Mouse (Mus musculus) G1E (cell line): ENCODE measurements around the gene Sprtn. TPM values are rescaled to one million over a fixed set of nuclear protein-coding genes. Genes with fewer than 3 reads are reported as not detected.

ENCODE experiments used
- ATAC-seq: 2 replicates; pipeline ENCODE4 v1.8.0; 2016; ENCODE audit warnings: mild to moderate bottlenecking; ENCODE audit not compliant: insufficient number of reproducible peaks, poor library complexity, low FRiP score, severe bottlenecking; ENCODE audit errors: extremely low read depth
- DNase-seq: peaks from one replicate; pipeline ENCODE4 v3.0.0; 2012; ENCODE audit warnings: low spot score
- H3K27me3 ChIP-seq: 2 replicates; pipeline ENCODE4 v1.6.1; 2012; ENCODE audit warnings: mild to moderate bottlenecking, low read length, inconsistent platforms; ENCODE audit not compliant: insufficient read depth
- H3K36me3 ChIP-seq: replicated peaks from 2 replicates; pipeline ENCODE3; 2012; ENCODE audit warnings: mild to moderate bottlenecking, inconsistent platforms
- H3K4me1 ChIP-seq: 2 replicates; pipeline ENCODE4 v1.6.1; 2012; ENCODE audit warnings: low read depth, low read length, inconsistent platforms, mixed read lengths; ENCODE audit not compliant: insufficient read depth
- H3K4me3 ChIP-seq: 2 replicates; pipeline ENCODE4 v1.5.1; 2012; ENCODE audit warnings: low read depth, mild to moderate bottlenecking, inconsistent platforms, low read length, moderate library complexity, mixed read lengths
- H3K9me3 ChIP-seq: replicated peaks from 2 replicates; pipeline ENCODE4 v1.6.1; 2012; ENCODE audit warnings: inconsistent platforms
- CTCF ChIP-seq: IDR thresholded peaks from 2 replicates; pipeline ENCODE4 v1.5.1; 2012; ENCODE audit warnings: low read depth, low read length, inconsistent platforms, mixed read lengths
- GATA1 ChIP-seq: IDR thresholded peaks from 2 replicates; pipeline ENCODE4 v1.6.1; 2012; ENCODE audit warnings: borderline replicate concordance, low read length, inconsistent platforms, mixed read lengths
- GATA2 ChIP-seq: IDR thresholded peaks from 2 replicates; pipeline ENCODE4 v1.6.1; 2012; ENCODE audit warnings: low read depth, low read length, inconsistent platforms, borderline replicate concordance
- POLR2AphosphoS5 ChIP-seq: IDR thresholded peaks from 2 replicates; pipeline ENCODE4 v1.6.1; 2012; ENCODE audit warnings: low read depth, low read length, inconsistent platforms; ENCODE audit not compliant: insufficient replicate concordance
- polyA plus RNA-seq: library from polyadenylated mRNA; stranded (reverse); fragments of >175 nt; gene quantifications from 2 replicates; pipeline ENCODE4 v1.2.3, GENCODE M21; 2012
- total RNA-seq, 2 experiments: library from RNA; stranded (forward) in 1 of 2; stranded (reverse) in 1 of 2; fragments of 200-1000 nt in 1 of 2; fragments of >200 nt in 1 of 2; fragmentation: Nextera tagmentation in 1 of 2; gene quantifications; 2 replicates each; pipeline ENCODE4 v1.2.3; 2014 to 2017

The Sprtn gene
- total and polyA plus RNA-seq, 3 experiments, result 21.7 to 42.4 (median 35.8) TPM

GRCm38 (mm10) chr8:124954572-124955082 is 56.9 kb downstream of the Sprtn start:
- DNase-seq (no peak), ATAC-seq (no peak)
- Histone ChIP-seq H3K27me3 (no peaks in the 10 kb centered on the region), H3K36me3 (peaks cover 7% of the 10 kb centered on the region), H3K4me1 (peaks cover 12% of the 10 kb centered on the region), H3K9me3 (peaks cover 19% of the 10 kb centered on the region), H3K4me3 (no peak overlapping the region)
- no peak for TF ChIP-seq GATA2
- TF ChIP-seq CTCF, result no peak
- TF ChIP-seq GATA1, result no peak
- no peak for TF ChIP-seq POLR2AphosphoS5

Other genes with a start within 250 kb of the Sprtn start
- gene 2310022B05Rik, start 234.5 kb upstream of the Sprtn start, total RNA-seq (2014; fragmentation: Nextera tagmentation), result 26.9 and 27.9 TPM in 2 replicates
- 5.8 and 7.2 TPM in 2 replicates for gene 2310022B05Rik, start 234.5 kb upstream of the Sprtn start, total RNA-seq (2017)
- gene 2310022B05Rik, start 234.5 kb upstream of the Sprtn start, polyA plus RNA-seq, result 16.8 and 20.3 TPM in 2 replicates
- 26.2 and 35.1 TPM in 2 replicates for gene Ttc13, start 175.9 kb upstream of the Sprtn start, total RNA-seq (2014; fragmentation: Nextera tagmentation)
- gene Ttc13, start 175.9 kb upstream of the Sprtn start, total RNA-seq (2017), result 30.4 and 35.5 TPM in 2 replicates
- gene Ttc13, start 175.9 kb upstream of the Sprtn start, polyA plus RNA-seq, result 6.8 and 9.2 TPM in 2 replicates
- gene Arv1, start 175.7 kb upstream of the Sprtn start, total RNA-seq (2014; fragmentation: Nextera tagmentation), result 12.4 and 26.0 TPM in 2 replicates
- gene Arv1, start 175.7 kb upstream of the Sprtn start, total RNA-seq (2017), result 4.2 and 5.0 TPM in 2 replicates
- gene Arv1, start 175.7 kb upstream of the Sprtn start, polyA plus RNA-seq, result 22.0 and 22.9 TPM in 2 replicates
- gene Fam89a, start 146.1 kb upstream of the Sprtn start, total RNA-seq (2014; fragmentation: Nextera tagmentation), result not detected in 2 replicates
- gene Fam89a, start 146.1 kb upstream of the Sprtn start, total RNA-seq (2017), result 0.35 TPM in 1 of 2 replicates, not detected in the other
- not detected in 2 replicates for gene Fam89a, start 146.1 kb upstream of the Sprtn start, polyA plus RNA-seq
- not detected in 2 replicates for gene Trim67, start 104.8 kb upstream of the Sprtn start, total RNA-seq (2014; fragmentation: Nextera tagmentation)
- 0.05 TPM in 1 of 2 replicates, not detected in the other for gene Trim67, start 104.8 kb upstream of the Sprtn start, total RNA-seq (2017)
- gene Trim67, start 104.8 kb upstream of the Sprtn start, polyA plus RNA-seq, result not detected in 2 replicates
- 125 and 146 TPM in 2 replicates for gene Gnpat, start 34.9 kb upstream of the Sprtn start, total RNA-seq (2014; fragmentation: Nextera tagmentation)
- 129 and 131 TPM in 2 replicates for gene Gnpat, start 34.9 kb upstream of the Sprtn start, total RNA-seq (2017)
- 80.5 and 128 TPM in 2 replicates for gene Gnpat, start 34.9 kb upstream of the Sprtn start, polyA plus RNA-seq
- 49.3 and 61.9 TPM in 2 replicates for gene 2810004N23Rik, start 34.8 kb upstream of the Sprtn start, total RNA-seq (2014; fragmentation: Nextera tagmentation)
- gene 2810004N23Rik, start 34.8 kb upstream of the Sprtn start, total RNA-seq (2017), result 73.7 and 74.1 TPM in 2 replicates
- 41.9 and 52.6 TPM in 2 replicates for gene 2810004N23Rik, start 34.8 kb upstream of the Sprtn start, polyA plus RNA-seq
- gene Exoc8, start 181 bp upstream of the Sprtn start, total RNA-seq (2014; fragmentation: Nextera tagmentation), result 14.4 and 15.1 TPM in 2 replicates
- gene Exoc8, start 181 bp upstream of the Sprtn start, total RNA-seq (2017), result 22.8 and 24.8 TPM in 2 replicates
- gene Exoc8, start 181 bp upstream of the Sprtn start, polyA plus RNA-seq, result 10.4 and 10.9 TPM in 2 replicates
- 39.3 and 40.8 TPM in 2 replicates for gene Egln1, start 51.4 kb downstream of the Sprtn start, total RNA-seq (2014; fragmentation: Nextera tagmentation)
- 31.8 and 33.8 TPM in 2 replicates for gene Egln1, start 51.4 kb downstream of the Sprtn start, total RNA-seq (2017)
- gene Egln1, start 51.4 kb downstream of the Sprtn start, polyA plus RNA-seq, result 17.6 and 19.9 TPM in 2 replicates
- gene Tsnax, start 115.1 kb downstream of the Sprtn start, total RNA-seq (2014; fragmentation: Nextera tagmentation), result 25.5 and 33.2 TPM in 2 replicates
- 45.8 and 49.7 TPM in 2 replicates for gene Tsnax, start 115.1 kb downstream of the Sprtn start, total RNA-seq (2017)
- gene Tsnax, start 115.1 kb downstream of the Sprtn start, polyA plus RNA-seq, result 17.0 and 17.6 TPM in 2 replicates
- gene Disc1, start 156.3 kb downstream of the Sprtn start, total RNA-seq (2014; fragmentation: Nextera tagmentation), result not detected in 2 replicates
- not detected in 2 replicates for gene Disc1, start 156.3 kb downstream of the Sprtn start, total RNA-seq (2017)
- not detected in 2 replicates for gene Disc1, start 156.3 kb downstream of the Sprtn start, polyA plus RNA-seq